Mouse (Mus musculus) lung, postnatal 0 days (tissue): Measurements from ENCODE around the gene Trak1.

ENCODE experiments used
- CTCF ChIP-seq: IDR thresholded peaks from 2 replicates; pipeline ENCODE4 v1.5.1; 2016; ENCODE audit warnings: antibody characterized with exemption, mild to moderate bottlenecking
- EP300 ChIP-seq: IDR thresholded peaks from 2 replicates; pipeline ENCODE4 v1.6.1; 2016; ENCODE audit warnings: antibody characterized with exemption, mild to moderate bottlenecking, control low read depth

DNA sequence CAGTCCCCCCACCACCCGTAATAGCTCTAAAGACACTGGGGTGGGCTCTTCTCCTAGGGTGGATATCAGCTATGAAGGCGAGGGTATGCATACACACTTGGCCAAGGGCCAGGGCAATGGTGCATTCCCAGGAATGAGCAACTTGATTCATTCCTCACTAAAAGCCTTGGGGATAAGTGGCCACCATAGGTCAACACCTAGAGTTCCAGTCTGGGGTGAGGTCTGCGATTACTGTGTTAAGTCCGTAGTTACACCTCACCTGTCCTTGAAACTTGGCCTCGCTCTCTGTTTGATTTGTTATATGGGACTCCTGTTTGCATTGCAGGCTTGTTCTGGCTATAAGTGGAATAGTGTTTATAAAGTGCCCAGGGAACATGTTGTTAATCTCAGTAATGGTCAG is 125.1 kb downstream of the Trak1 start:
- TF ChIP-seq CTCF (no peak), EP300 (peak; percentile 95)
